Mouse (Mus musculus) embryonic facial prominence, embryonic 13.5 days (tissue): ENCODE data around the gene Ntn4. TPM values are rescaled to one million over a fixed set of nuclear protein-coding genes. Genes with fewer than 3 reads are reported as not detected.

Source experiments
- ATAC-seq: fragments of 200-750 bp; cut with Nextera tagmentation; 2 replicates; pipeline ENCODE4 v1.8.0; 2017; ENCODE audit warnings: low read depth; ENCODE audit not compliant: insufficient number of reproducible peaks, insufficient read depth, low FRiP score, low TSS enrichment
- H3K27ac ChIP-seq: fragments of 300-500 bp; sonication (generic); 2 replicates; pipeline ENCODE4 v1.5.1; 2015; ENCODE audit warnings: moderate library complexity, mild to moderate bottlenecking, inconsistent platforms
- H3K27me3 ChIP-seq: fragments of 300-500 bp; sonication (generic); 2 replicates; pipeline ENCODE4 v1.6.1; 2015; ENCODE audit warnings: mild to moderate bottlenecking, inconsistent platforms
- H3K36me3 ChIP-seq: fragments of 300-500 bp; sonication (generic); 2 replicates; pipeline ENCODE4 v1.6.1; 2015; ENCODE audit warnings: mild to moderate bottlenecking, inconsistent platforms
- H3K4me1 ChIP-seq: fragments of 300-500 bp; sonication (generic); 2 replicates; pipeline ENCODE4 v1.6.1; 2015; ENCODE audit warnings: inconsistent platforms
- H3K4me2 ChIP-seq: fragments of 300-500 bp; sonication (generic); 2 replicates; pipeline ENCODE4 v1.6.1; 2015; ENCODE audit warnings: moderate library complexity, mild to moderate bottlenecking, inconsistent platforms
- H3K4me3 ChIP-seq: fragments of 300-500 bp; sonication (generic); 2 replicates; pipeline ENCODE4 v1.5.1; 2015; ENCODE audit warnings: mild to moderate bottlenecking, inconsistent platforms
- H3K9ac ChIP-seq: fragments of 300-500 bp; sonication (generic); 2 replicates; pipeline ENCODE4 v1.6.1; 2015; ENCODE audit warnings: mild to moderate bottlenecking, inconsistent platforms
- H3K9me3 ChIP-seq: fragments of 300-500 bp; sonication (generic); 2 replicates; pipeline ENCODE4 v1.6.1; 2016; ENCODE audit warnings: inconsistent platforms
- WGBS: fragments of 180-500 bp; shearing (Covaris S2); methylation state at CpG from one replicate; pipeline ENCODE4 v1.1.7; 2015; ENCODE audit warnings: mixed read lengths; 5-methylcytosine and 5-hydroxymethylcytosine counted together
- polyA plus RNA-seq: library from polyadenylated mRNA; unstranded; fragments of >200 nt; fragmentation: Nextera tagmentation; extraction: Ambion mirVana; gene quantifications from 2 replicates; pipeline ENCODE4 v1.2.1, GENCODE M21; 2015

The Ntn4 gene
- polyA plus RNA-seq, 1 experiment from 2014 or later, result 0.87 TPM

DNA sequence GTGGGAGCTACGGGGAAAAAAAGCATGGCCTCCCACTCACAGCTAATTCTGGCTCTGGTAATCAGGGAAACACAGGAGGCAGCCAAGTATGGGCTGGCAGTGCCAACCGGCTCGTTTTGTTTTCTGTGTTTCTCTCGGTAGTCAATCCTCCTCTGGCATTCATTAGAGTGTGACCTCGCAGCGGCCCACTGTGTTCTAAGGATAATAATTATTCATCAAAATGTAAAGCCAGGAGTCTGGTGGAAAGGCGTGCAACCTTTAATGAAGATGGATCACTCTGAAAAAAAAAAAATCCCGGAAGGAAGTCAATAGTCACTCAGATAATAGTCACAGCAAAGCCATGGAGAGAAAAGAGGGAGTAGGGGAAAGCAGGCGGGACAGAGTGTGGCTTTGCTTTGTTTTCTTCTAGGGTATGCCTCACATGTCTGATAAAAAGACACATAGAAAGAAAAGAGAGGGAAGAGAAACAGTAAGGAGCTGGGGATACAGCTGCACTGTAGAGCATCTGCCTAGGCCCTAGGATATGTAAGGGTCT lies 131.5 kb downstream of the Ntn4 start:
- Histone ChIP-seq H3K27me3 (no peaks in the 10 kb centered on the region), H3K4me3 (no peak overlapping the region), H3K36me3 (no peaks in the 10 kb centered on the region), H3K4me1 (peaks cover 4% of the 10 kb centered on the region; the same call in 1 of the 2 replicates), H3K4me2 (no peak overlapping the region), H3K9ac (no peak overlapping the region), H3K27ac (no peak overlapping the region), H3K9me3 (no peaks in the 10 kb centered on the region)
- no peak for ATAC-seq
- 68% methylated on average over 9 of the region's 9 CpGs for WGBS

DNA sequence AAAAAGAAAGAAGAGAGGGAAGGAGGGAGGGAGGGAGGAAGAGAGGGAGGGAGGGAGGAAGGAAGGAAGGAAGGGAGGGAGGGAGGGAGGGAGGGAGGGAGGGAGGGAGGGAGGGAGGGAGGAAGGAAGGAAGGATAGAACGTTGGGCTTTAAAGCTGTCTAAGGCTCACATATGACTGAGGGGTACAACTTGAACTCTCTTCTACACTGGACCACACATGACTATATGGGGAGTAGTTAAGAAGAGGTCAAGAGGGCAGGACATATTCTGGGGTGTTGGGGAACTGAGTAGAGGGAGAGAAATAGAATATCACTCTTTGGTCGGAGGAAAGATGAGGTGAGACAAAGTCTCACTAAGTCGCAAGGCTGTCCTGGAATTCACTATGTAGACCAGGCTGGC lies 132.0 kb downstream of the Ntn4 start:
- 84% methylated on average over 3 of the region's 3 CpGs for WGBS
- H3K9ac ChIP-seq, result no peak overlapping the region
- no peaks in the 10 kb centered on the region for H3K27me3 ChIP-seq
- no peaks in the 10 kb centered on the region for H3K9me3 ChIP-seq
- H3K4me3 ChIP-seq, result no peak overlapping the region
- H3K4me1 ChIP-seq, result peaks cover 8% of the 10 kb centered on the region; the same call in 1 of the 2 replicates
- H3K27ac ChIP-seq, result no peak overlapping the region
- H3K36me3 ChIP-seq, result no peaks in the 10 kb centered on the region
- no peak for ATAC-seq
- no peak overlapping the region for H3K4me2 ChIP-seq

DNA sequence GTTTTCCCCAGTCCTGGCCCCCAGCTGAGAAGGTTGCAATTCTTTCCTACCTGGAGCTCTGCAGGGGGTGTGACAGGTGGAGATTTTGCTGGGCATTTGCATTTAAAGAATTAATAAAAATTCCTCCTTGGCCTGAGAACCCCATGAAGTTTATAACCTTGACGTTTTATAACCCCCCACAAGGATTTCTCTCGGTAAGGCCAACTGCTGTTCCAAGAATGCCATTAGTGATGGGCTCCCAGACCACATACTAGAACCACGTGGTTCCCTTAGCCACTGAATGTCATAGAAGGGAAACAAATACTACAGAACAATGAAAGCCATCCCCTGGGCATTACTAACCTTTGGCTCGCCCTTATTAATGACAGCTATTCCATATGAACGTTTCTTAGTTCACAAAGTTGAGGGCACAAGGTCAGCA lies 136.3 kb downstream of the Ntn4 start:
- Histone ChIP-seq H3K4me3 (no peak overlapping the region), H3K9ac (no peak overlapping the region), H3K9me3 (no peaks in the 10 kb centered on the region), H3K4me2 (no peak overlapping the region), H3K27ac (no peak overlapping the region), H3K27me3 (no peaks in the 10 kb centered on the region), H3K36me3 (no peaks in the 10 kb centered on the region), H3K4me1 (peaks cover 8% of the 10 kb centered on the region; the same call in 1 of the 2 replicates)
- ATAC-seq, result no peak
- WGBS, result 13% methylated on average over 5 of the region's 5 CpGs

DNA sequence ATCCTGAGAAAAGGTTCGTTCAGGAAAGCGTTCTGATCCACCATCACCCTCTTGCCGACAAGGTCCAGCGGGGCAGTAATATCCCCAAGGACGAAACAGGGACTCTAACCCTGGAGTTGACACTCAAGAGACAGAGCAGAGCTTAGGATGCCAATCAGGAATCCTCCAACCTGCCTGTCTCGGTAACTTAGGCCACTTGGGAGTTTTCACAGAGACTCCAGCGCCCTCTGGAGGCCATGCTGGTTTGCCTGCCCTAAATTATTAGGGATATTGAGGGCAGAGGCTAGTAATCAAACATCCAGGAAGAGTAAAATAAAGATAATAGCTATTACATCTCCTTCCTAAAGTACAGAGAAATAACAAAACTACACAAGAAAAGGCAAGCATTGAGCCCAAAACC lies 136.9 kb downstream of the Ntn4 start:
- no peak for ATAC-seq
- no peaks in the 10 kb centered on the region for H3K9me3 ChIP-seq
- WGBS, result 37% methylated on average over 7 of the region's 7 CpGs
- no peaks in the 10 kb centered on the region for H3K36me3 ChIP-seq
- H3K27me3 ChIP-seq, result no peaks in the 10 kb centered on the region
- no peak overlapping the region for H3K27ac ChIP-seq
- 0 out of 2 replicates have a peak overlapping the region, but pooled peaks have one; percentile 2 for H3K4me2 ChIP-seq
- peaks cover 8% of the 10 kb centered on the region; the same call in 1 of the 2 replicates for H3K4me1 ChIP-seq
- no peak overlapping the region for H3K9ac ChIP-seq
- no peak overlapping the region for H3K4me3 ChIP-seq

DNA sequence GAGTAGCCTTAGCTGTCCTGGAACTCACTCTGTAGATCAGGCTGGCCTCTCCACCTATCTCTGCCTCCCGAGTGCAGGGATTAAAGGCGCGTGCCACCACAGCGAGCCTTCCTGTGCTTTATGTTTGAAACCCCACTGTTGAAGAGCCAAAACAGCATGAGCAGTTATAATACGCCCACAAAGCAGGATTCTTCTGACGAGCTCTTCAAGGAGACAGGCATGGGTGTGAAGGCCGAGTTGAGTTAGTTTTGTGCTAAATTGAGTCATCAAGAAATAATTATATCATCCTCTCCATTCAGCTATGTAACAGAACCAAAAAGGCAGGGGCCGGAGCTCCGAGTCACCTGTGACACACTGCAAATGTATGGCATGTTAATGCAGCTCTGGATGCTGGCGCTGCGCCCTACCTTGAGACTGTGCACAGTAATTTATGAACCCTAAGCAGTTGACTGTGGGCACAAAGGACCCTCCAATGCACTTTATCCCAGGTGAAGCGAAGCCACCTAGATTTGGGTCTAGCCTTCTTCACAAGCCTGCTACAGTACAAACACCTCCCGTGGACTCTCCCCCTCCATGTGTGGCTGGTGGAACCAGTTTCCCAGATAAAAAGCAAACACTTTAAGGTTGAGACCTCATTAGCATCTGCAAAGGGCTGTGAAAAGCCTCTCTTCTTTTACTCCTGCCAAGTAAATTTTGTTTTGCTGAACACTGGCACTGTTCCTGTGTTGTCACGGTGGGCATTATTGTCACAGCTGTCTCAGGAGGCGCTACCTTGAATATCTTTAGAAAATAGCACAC lies 142.9 kb downstream of the Ntn4 start:
- Histone ChIP-seq H3K9me3 (no peaks in the 10 kb centered on the region), H3K4me2 (no peak overlapping the region), H3K4me3 (no peak overlapping the region), H3K4me1 (no peaks in the 10 kb centered on the region), H3K9ac (no peak overlapping the region), H3K27me3 (no peaks in the 10 kb centered on the region), H3K27ac (no peak overlapping the region), H3K36me3 (no peaks in the 10 kb centered on the region)
- WGBS, result 78% methylated on average over 15 of the region's 15 CpGs
- ATAC-seq, result no peak

Other genes with a start within 250 kb of the Ntn4 start
- gene Lta4h, start 187.3 kb upstream of the Ntn4 start, polyA plus RNA-seq, result 206 and 215 TPM in 2 replicates
- 0.25 and 0.44 TPM in 2 replicates for gene Hal, start 151.9 kb upstream of the Ntn4 start, polyA plus RNA-seq
- 0.21 and 0.48 TPM in 2 replicates for gene Amdhd1, start 100.6 kb upstream of the Ntn4 start, polyA plus RNA-seq
- 0.56 and 0.62 TPM in 2 replicates for gene Ccdc38, start 100.0 kb upstream of the Ntn4 start, polyA plus RNA-seq
- gene Snrpf, start 51.0 kb upstream of the Ntn4 start, polyA plus RNA-seq, result 123 and 146 TPM in 2 replicates
- 1.9 and 2.9 TPM in 2 replicates for gene Usp44, start 190.9 kb downstream of the Ntn4 start, polyA plus RNA-seq